Mouse (Mus musculus) cortical plate, adult 2 months (tissue): ENCODE measurements around the gene Ccdc86. TPM values are rescaled to one million over a fixed set of nuclear protein-coding genes. Genes with fewer than 3 reads are reported as not detected.
A peak's percentile ranks its signal among the peaks of the same experiment; 100 is the strongest.

Source experiments
- H3K27ac ChIP-seq: fragments of 200-500 bp; 2 replicates; pipeline ENCODE4 v1.5.1; 2012; ENCODE audit warnings: low read length, control low read depth, inconsistent platforms; ENCODE audit not compliant: insufficient read depth
- H3K4me1 ChIP-seq: fragments of 200-500 bp; 2 replicates; pipeline ENCODE4 v1.6.1; 2011; ENCODE audit warnings: low read length; ENCODE audit not compliant: control insufficient read depth, insufficient read depth
- H3K4me3 ChIP-seq: fragments of 200-500 bp; 2 replicates; pipeline ENCODE4 v1.5.1; 2011; ENCODE audit warnings: mild to moderate bottlenecking, low read length, control low read depth; ENCODE audit not compliant: insufficient read depth
- CTCF ChIP-seq: fragments of 200-500 bp; IDR thresholded peaks from 2 replicates; pipeline ENCODE4 v1.5.1; 2011; ENCODE audit warnings: mild to moderate bottlenecking, control low read depth, low read length; ENCODE audit not compliant: insufficient read depth; ENCODE audit errors: extremely low read depth
- POLR2A ChIP-seq: fragments of 200-500 bp; IDR thresholded peaks from 2 replicates; pipeline ENCODE4 v1.6.1; 2011; ENCODE audit warnings: mild to moderate bottlenecking, low read length, control low read depth; ENCODE audit not compliant: insufficient read depth; ENCODE audit errors: extremely low read depth
- polyA plus RNA-seq: library from polyadenylated mRNA; depleted of rRNA; stranded (reverse); fragments of >200 nt; gene quantifications from 2 replicates; pipeline ENCODE4 v1.2.3, GENCODE M21; 2012

Gene Ccdc86
- polyA plus RNA-seq, 1 experiment = 5.5 TPM

DNA sequence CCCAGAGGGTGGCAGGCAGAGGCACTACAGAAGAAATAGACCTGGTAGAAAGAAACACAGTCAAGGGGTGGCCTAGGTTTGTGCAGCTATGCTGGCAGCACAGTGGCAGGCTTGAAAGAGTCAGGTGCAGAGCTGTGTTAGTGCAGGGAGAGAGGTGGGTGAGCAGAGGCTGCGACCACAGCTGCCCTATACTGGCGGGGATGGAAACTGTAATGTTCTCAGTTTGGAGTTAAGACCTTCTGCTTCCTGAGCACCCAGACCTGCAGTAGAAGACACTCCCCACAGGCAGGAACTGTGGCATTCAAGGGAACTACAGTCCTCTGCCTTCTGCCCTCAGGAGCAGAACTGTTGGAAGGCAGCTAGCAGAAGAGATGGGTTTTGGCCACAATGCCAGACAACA lies 34.2 kb downstream of the Ccdc86 start:
- no peak overlapping the region for H3K27ac ChIP-seq
- H3K4me1 ChIP-seq = no peaks in the 10 kb centered on the region
- H3K4me3 ChIP-seq = no peak overlapping the region
- TF ChIP-seq POLR2A (no peak), CTCF (no peak)

DNA sequence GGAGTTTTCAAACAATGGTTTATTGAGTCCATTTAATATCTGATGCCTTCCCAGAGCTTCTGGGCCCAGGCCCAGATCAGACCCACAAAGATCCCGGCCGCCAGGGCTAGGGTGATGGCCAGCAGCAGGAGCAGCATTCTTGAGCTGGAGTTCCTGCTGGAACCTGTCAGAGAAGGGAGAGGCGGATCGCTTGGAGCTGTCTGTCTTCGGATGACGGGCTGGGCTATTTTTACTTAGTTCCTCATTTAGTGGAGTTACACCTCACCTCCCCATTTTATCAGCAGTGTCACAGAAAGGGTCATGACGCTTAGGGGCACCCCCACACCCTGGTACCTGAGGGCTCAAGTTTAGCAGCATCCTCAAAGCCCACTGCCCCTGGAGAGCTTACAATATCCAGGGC lies 34.8 kb downstream of the Ccdc86 start:
- no peaks in the 10 kb centered on the region for H3K4me1 ChIP-seq
- TF ChIP-seq POLR2A (no peak), CTCF (no peak)
- H3K27ac ChIP-seq = no peak overlapping the region
- H3K4me3 ChIP-seq = no peak overlapping the region

DNA sequence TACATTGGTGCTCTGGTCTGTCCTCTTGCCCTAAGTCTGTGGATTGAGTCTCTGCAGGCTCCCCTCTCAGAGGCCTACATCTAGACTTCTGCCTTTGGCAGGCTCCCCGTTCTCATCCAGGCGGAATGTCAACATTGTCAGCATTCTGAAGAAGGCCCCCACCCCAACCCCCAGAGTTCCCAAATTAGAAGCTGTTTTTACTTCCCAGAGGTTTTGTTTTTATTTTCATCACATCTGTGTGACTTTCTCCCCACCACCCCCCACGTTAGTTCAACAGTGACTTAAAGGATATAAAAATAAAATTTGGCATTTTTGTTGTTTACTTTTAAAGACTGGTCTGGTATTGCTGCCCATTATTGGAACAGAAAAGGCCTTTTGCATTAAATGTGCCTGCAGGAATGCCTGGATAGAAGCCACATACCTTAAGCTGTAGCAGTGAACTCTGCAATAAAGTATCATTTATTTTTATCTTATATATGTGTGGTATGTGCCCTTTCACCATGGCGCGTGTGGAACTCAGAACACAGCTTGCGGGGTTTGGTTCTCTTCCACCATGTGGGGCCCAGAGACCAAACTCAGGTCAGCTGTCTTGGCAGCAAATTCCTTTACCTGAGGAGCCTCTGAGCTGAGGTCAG lies 39.9 kb downstream of the Ccdc86 start:
- Histone ChIP-seq H3K4me1 (no peaks in the 10 kb centered on the region; the same call in 1 of the 2 replicates), H3K4me3 (no peak overlapping the region), H3K27ac (no peak overlapping the region)
- no peak for TF ChIP-seq CTCF
- TF ChIP-seq POLR2A = no peak

- no peak overlapping the region for H3K4me3 ChIP-seq
- no peaks in the 10 kb centered on the region; the same call in 1 of the 2 replicates for H3K4me1 ChIP-seq
- no peak overlapping the region for H3K27ac ChIP-seq
- TF ChIP-seq CTCF = peak; percentile 86
- TF ChIP-seq POLR2A = no peak
Observed at GRCm38 (mm10) chr19:10907891-10908290, 41.2 kb downstream of the Ccdc86 start.

DNA sequence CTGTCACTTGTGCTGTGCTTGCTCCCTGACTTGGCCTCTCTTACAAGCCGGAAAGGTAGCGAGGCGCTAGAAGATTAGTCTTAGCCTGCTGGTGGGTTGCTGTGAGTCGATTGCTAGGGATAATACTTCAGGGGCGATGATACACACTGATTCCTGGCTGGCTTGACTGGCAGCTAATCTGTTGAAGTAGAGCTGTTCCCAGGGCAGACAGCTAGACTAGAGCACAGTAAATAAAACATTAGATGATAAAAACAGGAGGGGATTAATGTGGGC lies 43.4 kb downstream of the Ccdc86 start:
- Histone ChIP-seq H3K27ac (peak overlapping the region; percentile 66), H3K4me1 (no peaks in the 10 kb centered on the region; the same call in 1 of the 2 replicates), H3K4me3 (no peak overlapping the region)
- TF ChIP-seq POLR2A (no peak), CTCF (no peak)

DNA sequence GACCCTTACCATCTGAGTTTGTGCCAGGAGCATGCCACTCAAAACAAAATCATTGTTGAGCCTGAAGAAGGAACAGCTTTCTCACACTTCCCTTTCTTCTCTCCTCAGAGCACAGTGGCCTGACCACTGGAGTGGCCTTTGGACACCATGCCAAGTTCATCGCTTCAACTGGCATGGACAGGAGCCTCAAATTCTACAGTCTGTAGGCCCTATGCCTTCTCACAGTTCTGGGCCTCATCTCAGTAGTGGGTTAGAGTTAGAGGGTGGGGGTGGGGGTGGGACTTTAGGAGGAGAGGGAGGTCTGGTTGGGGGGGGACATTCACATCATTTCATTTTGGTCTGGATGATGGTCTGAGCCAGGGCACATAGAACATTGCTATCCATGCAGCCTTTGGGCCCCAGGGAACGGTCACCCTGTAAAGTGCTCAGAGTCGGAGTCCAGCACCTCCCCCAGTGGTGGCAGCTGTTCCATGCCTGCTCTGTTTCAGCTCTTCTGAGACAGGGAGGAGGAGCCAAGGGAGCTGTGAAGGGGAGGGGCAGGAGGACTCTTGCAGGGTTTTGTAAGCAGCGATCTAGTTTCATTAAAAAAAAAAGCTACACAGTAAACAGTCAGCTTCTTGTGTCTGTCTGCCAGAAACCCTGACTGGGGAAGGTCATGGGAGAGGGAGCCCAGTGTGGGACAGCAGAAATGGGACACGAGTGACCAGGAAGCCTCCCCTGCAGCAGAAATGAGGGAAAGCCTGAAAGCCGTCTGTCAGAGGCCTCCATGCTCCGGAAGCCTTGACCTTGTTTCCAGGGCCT lies 43.9 kb downstream of the Ccdc86 start:
- H3K4me1 ChIP-seq = no peaks in the 10 kb centered on the region; the same call in 1 of the 2 replicates
- no peak overlapping the region for H3K4me3 ChIP-seq
- TF ChIP-seq CTCF = no peak
- 0 out of 2 replicates have a peak, but pooled peaks have one; percentile 8 for TF ChIP-seq POLR2A
- H3K27ac ChIP-seq = peak overlapping the region; percentile 66

DNA sequence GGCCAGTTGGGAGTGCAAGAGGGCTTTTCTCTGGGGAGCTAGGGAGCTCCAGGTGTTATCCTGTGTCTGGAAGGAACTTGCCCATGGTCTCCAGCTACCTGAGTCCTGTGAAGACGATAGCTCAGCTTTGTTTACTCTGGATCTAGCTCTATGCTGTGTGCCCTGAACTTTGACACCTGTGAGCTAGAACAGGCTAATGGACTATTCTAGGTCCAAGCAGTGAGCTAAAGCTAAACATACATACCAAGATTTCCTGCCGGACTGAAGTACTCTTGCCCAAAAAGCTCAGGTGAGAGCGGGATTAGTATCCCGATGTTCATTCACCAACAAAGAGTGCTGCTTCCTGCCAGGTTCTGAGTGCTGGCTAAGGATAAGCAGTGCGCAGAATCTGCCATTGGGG lies 44.6 kb downstream of the Ccdc86 start:
- TF ChIP-seq CTCF (no peak), POLR2A (no peak)
- H3K27ac ChIP-seq = no peak overlapping the region
- no peaks in the 10 kb centered on the region; the same call in 1 of the 2 replicates for H3K4me1 ChIP-seq
- no peak overlapping the region for H3K4me3 ChIP-seq

DNA sequence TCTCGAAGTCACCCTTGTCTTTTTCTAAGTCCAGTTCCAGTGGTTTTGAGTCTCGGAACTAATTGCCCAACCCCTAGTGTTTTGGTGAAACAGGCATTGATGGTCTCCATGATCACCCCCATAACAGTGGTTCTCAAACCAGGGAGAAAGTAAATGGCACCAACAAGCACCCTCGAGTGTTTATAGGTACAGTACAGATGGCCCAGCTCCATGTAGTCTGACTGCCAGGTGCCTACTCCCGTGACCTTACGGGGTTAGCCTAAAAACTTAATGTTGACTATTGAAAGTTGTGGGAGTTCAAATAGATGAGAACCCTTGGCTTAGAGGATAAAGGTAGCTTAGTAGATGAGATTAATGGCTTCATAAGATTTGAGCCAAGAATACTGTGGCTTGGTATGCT lies 48.0 kb downstream of the Ccdc86 start:
- Histone ChIP-seq H3K4me1 (peaks cover 5% of the 10 kb centered on the region; the same call in 1 of the 2 replicates), H3K27ac (no peak overlapping the region), H3K4me3 (no peak overlapping the region)
- no peak for TF ChIP-seq CTCF

DNA sequence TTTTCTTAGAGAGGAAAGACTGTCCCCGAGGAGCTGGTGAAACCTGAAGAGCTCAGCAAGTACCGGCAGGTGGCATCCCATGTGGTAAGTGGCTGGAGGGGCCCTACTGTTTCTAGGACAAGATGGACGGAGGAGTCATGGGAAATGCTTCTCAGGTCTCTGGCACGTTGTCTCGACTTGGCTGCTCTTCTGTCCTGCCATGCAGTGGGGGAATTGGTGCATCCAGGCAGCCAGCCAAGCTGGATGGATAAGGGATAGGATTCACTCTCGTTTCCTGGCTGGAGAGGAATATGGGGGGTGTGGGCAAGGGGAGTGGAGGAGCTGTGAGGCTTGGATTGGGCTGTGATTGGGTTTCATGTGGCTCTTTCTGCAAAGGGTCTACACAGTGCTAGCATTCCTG lies 48.8 kb downstream of the Ccdc86 start:
- Histone ChIP-seq H3K4me3 (no peak overlapping the region), H3K4me1 (peaks cover 5% of the 10 kb centered on the region; the same call in 1 of the 2 replicates), H3K27ac (no peak overlapping the region)
- TF ChIP-seq POLR2A (no peak), CTCF (no peak)

- no peak for TF ChIP-seq CTCF
- no peak for TF ChIP-seq POLR2A
- peaks cover 5% of the 10 kb centered on the region; the same call in 1 of the 2 replicates for H3K4me1 ChIP-seq
Observed at GRCm38 (mm10) chr19:10897491-10897890, 51.6 kb downstream of the Ccdc86 start.

More at GRCm38 (mm10) chr19:10897491-10897890, 51.6 kb downstream of the Ccdc86 start:
- Histone ChIP-seq H3K27ac (no peak overlapping the region), H3K4me3 (no peak overlapping the region)
